8 mouse cellular contexts compared by ENCODE assay signal in the genomic region with DNA sequence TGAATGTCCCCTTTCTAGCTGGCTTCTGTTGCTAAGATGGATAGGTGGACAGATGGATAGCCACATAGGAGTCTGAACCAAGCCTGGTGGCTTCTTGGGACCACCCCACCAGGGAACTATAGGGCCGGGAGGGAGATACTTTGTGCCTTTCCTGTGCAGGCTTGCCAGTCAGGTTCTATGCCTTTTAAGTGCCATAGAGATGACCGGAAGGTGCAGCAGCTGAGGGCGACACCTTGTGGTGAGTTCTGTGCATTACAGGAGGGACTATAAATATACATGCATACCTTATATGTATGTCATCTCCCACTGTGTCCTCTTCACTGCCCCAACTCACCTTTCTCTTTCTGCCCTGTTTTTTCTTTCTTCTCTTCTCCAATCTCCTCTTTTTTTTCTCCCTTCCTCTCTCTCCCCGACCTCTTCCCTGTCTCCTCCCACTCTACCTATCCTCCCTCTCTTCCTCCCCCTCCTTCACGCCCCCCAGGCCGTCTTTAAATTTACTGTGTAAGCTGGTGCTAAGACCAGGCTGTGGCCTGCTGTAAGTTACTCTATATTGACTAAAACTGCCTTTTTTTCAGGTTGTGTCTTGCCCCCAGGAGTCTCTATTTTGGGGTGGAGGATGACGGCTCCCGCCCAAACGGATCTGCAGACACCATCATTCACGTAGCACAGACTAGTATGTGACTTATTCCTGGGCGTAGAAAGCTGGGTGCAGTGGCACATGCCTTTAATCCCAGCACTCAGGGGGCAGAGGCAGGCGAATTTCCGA. TPM values are rescaled to one million over a fixed set of nuclear protein-coding genes. Genes with fewer than 3 reads are reported as not detected.
DNase-seq lines count a peak whose midpoint lies in the region; ATAC-seq lines count a peak whose summit lies in the region.

No protein-coding gene starts in this region.

- DNase-seq in left cerebral cortex, adult 18-20 months (ENCODE audit: low spot score in 2 of 2): peak; percentile 69 to 78
- no peak for DNase-seq in left cerebral cortex, adult 8-10 months (ENCODE audit: low spot score in 2 of 2)
- peak; percentile 60 for DNase-seq in c-Kit-negative CD71-positive TER-119-positive erythroid progenitor cells, embryonic 14.5 days (ENCODE audit: low read depth, low spot score)
- peak; percentile 89 for DNase-seq in forebrain, embryonic 11.5 days (ENCODE audit: low spot score)
- DNase-seq in limb, embryonic 10.5 days (ENCODE audit: low spot score): peak; percentile 89
- DNase-seq in spleen, postnatal 36 days (ENCODE audit: low spot score in 2 of 2): peak; percentile 52 to 55

- H3K36me3 ChIP-seq in forebrain, embryonic 11.5 days (ENCODE audit: control insufficient read depth, insufficient read depth, low read length): peaks cover 6% of the 10 kb centered on the region; the same call in 1 of the 2 replicates
- peaks cover 26% of the 10 kb centered on the region for H3K36me3 ChIP-seq in hindbrain, embryonic 12.5 days
- peaks cover 21% of the 10 kb centered on the region for H3K36me3 ChIP-seq in limb, embryonic 10.5 days
- H3K36me3 ChIP-seq in midbrain, embryonic 13.5 days: peaks cover 28% of the 10 kb centered on the region

- H3K4me3 ChIP-seq in forebrain, embryonic 11.5 days (ENCODE audit: low read depth, low read length): no peak overlapping the region
- no peak overlapping the region for H3K4me3 ChIP-seq in hindbrain, embryonic 12.5 days
- no peak overlapping the region for H3K4me3 ChIP-seq in limb, embryonic 10.5 days
- H3K4me3 ChIP-seq in midbrain, embryonic 13.5 days (replicated peaks): no peak overlapping the region

- ATAC-seq in forebrain, embryonic 11.5 days (replicated peaks; ENCODE audit: low FRiP score): peak; percentile 72; the same call in 1 of the 2 replicates
- 0 out of 2 replicates have a peak, but pooled peaks have one; percentile 47 for ATAC-seq in hindbrain, embryonic 12.5 days (ENCODE audit: low FRiP score)
- ATAC-seq in midbrain, embryonic 13.5 days: peak; percentile 75

- H3K4me2 ChIP-seq in forebrain, embryonic 11.5 days (ENCODE audit: low read depth, low read length, severe bottlenecking): no peak overlapping the region
- no peak overlapping the region for H3K4me2 ChIP-seq in hindbrain, embryonic 12.5 days (replicated peaks)
- no peak overlapping the region for H3K4me2 ChIP-seq in midbrain, embryonic 13.5 days (replicated peaks)

- H3K9ac ChIP-seq in forebrain, embryonic 11.5 days (ENCODE audit: low read length): no peak overlapping the region
- no peak overlapping the region for H3K9ac ChIP-seq in hindbrain, embryonic 12.5 days
- H3K9ac ChIP-seq in midbrain, embryonic 13.5 days (replicated peaks): peak overlapping the region; percentile 29; the same call in 1 of the 2 replicates

- no peaks in the 10 kb centered on the region for H3K4me1 ChIP-seq in forebrain, embryonic 11.5 days (replicated peaks; ENCODE audit: control insufficient read depth, insufficient read depth, low read length)
- H3K4me1 ChIP-seq in hindbrain, embryonic 12.5 days: peaks cover 3% of the 10 kb centered on the region; the same call in 1 of the 2 replicates
- H3K4me1 ChIP-seq in limb, embryonic 10.5 days: peaks cover 30% of the 10 kb centered on the region
- H3K4me1 ChIP-seq in midbrain, embryonic 13.5 days (replicated peaks): no peaks in the 10 kb centered on the region

- WGBS in forebrain, embryonic 11.5 days: 62% methylated on average over 13 of the region's 13 CpGs
- WGBS in hindbrain, embryonic 12.5 days: 62% methylated on average over 13 of the region's 13 CpGs
- 64% methylated on average over 13 of the region's 13 CpGs for WGBS in limb, embryonic 10.5 days
- WGBS in midbrain, embryonic 13.5 days: 62% methylated on average over 13 of the region's 13 CpGs

- H3K27ac ChIP-seq in forebrain, embryonic 11.5 days (ENCODE audit: low read depth, low read length): no peak overlapping the region
- H3K27ac ChIP-seq in hindbrain, embryonic 12.5 days: no peak overlapping the region
- 0 out of 2 replicates have a peak overlapping the region, but pooled peaks have one; percentile 47 for H3K27ac ChIP-seq in limb, embryonic 10.5 days
- H3K27ac ChIP-seq in midbrain, embryonic 13.5 days: no peak overlapping the region

- no peaks in the 10 kb centered on the region for H3K9me3 ChIP-seq in forebrain, embryonic 11.5 days (ENCODE audit: control insufficient read depth, low read length)
- H3K9me3 ChIP-seq in hindbrain, embryonic 12.5 days (replicated peaks): no peaks in the 10 kb centered on the region
- H3K9me3 ChIP-seq in limb, embryonic 10.5 days (replicated peaks): no peaks in the 10 kb centered on the region
- H3K9me3 ChIP-seq in midbrain, embryonic 13.5 days: no peaks in the 10 kb centered on the region

- H3K27me3 ChIP-seq in forebrain, embryonic 11.5 days (ENCODE audit: control insufficient read depth, insufficient read depth, low read length): no peaks in the 10 kb centered on the region
- no peaks in the 10 kb centered on the region for H3K27me3 ChIP-seq in hindbrain, embryonic 12.5 days
- no peaks in the 10 kb centered on the region for H3K27me3 ChIP-seq in limb, embryonic 10.5 days (ENCODE audit: low read depth, poor library complexity, severe bottlenecking)
- H3K27me3 ChIP-seq in midbrain, embryonic 13.5 days: no peaks in the 10 kb centered on the region

RNA-seq across cellular contexts. Expression of a gene that starts 29.6 kb away (rescaled TPM):
- 10 to 100 TPM; 37.4 to 56.6 TPM for total RNA-seq in left cerebral cortex, adult 18-20 months (2021)
- total RNA-seq in left cerebral cortex, adult 8-10 months (2022): 10 to 100 TPM; 48.9 to 66.4 (median 52.1) TPM
- polyA plus RNA-seq in forebrain, embryonic 11.5 days (2014; fragmentation: Nextera tagmentation; extraction: Ambion mirVana): 99.8 and 103 TPM in 2 replicates
- 95.9 and 99.9 TPM in 2 replicates for polyA plus RNA-seq in hindbrain, embryonic 12.5 days (2016; fragmentation: Nextera tagmentation; extraction: Ambion mirVana)
- polyA plus RNA-seq in limb, embryonic 10.5 days (2016; fragmentation: Nextera tagmentation; extraction: Ambion mirVana): 131 and 153 TPM in 2 replicates
- polyA plus RNA-seq in midbrain, embryonic 13.5 days (2015; fragmentation: Nextera tagmentation; extraction: Ambion mirVana): 89.6 and 96.6 TPM in 2 replicates

Comparison
In these comparisons a context has a peak if more than half of its experiments do, and no peak if none do; other contexts are left out.
1. DNase-seq: peak in left cerebral cortex, adult 18-20 months (2 of 2), c-Kit-negative CD71-positive TER-119-positive erythroid progenitor cells, embryonic 14.5 days (single experiment), forebrain, embryonic 11.5 days (single experiment), limb, embryonic 10.5 days (single experiment) and spleen, postnatal 36 days (2 of 2); none in left cerebral cortex, adult 8-10 months (0 of 2).
2. Peak in every context shown above with its lines, with median percentiles within 50 percentile points of each other: ATAC-seq.